Mouse (Mus musculus) frontal cortex, postnatal 10 days (tissue): ENCODE measurements around the gene Dpep1.

Source experiments
- DNase-seq, 2 experiments: peaks; one replicate each; pipeline ENCODE4 v3.0.0; 2022; ENCODE audit warnings: low spot score in 2 of 2, mixed read lengths in 1 of 2

Dpep1 gene

DNA sequence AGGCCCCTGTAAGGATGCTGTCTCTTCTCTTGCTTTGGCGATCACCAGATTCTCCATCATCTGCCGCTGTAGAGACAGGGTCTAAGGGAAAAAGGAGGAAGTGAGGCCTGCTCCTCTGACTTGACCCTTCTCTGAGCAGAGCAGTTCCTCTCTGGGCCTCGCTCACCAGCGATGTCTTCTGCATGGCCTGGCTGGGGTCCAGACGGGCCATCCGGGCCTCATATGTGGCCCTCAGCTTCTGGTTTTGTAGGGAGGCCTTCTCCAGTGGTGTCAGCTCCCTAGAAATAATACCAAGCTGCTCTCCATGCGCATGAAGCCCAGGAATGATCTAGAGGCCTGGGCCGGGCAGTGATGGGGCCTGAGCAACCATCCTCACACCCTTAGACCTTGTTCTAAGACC lies 62.6 kb downstream of the Dpep1 start:
- peak in 1 of 2 experiments; percentile 13 for DNase-seq

DNA sequence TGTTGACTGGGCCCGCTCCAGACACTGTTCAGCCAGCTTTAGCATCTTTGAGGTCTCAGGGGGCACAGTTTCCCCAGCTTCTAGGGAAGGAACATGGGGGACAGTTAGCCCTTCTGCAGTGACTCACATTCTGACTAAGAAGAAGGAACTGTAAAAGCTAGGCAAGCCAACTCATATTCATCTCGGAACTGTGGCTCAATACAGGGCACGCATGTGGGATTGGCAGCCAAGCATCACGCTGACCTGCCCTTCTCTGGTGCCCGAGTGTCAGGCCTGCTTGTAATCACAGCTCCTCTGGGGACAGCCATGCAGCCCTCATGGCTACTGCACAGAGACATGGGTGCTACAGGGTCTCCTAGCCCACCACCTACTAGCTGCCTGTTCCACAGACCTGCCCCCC lies 64.9 kb downstream of the Dpep1 start:
- no peak for DNase-seq
